Mouse (Mus musculus): ENCODE measurements around the gene Grik3. TPM values are rescaled to one million over a fixed set of nuclear protein-coding genes. Genes with fewer than 3 reads are reported as not detected.

Gene Grik3
- polyA plus RNA-seq, 1 experiment from 2014 or later: 1.1 TPM

DNA sequence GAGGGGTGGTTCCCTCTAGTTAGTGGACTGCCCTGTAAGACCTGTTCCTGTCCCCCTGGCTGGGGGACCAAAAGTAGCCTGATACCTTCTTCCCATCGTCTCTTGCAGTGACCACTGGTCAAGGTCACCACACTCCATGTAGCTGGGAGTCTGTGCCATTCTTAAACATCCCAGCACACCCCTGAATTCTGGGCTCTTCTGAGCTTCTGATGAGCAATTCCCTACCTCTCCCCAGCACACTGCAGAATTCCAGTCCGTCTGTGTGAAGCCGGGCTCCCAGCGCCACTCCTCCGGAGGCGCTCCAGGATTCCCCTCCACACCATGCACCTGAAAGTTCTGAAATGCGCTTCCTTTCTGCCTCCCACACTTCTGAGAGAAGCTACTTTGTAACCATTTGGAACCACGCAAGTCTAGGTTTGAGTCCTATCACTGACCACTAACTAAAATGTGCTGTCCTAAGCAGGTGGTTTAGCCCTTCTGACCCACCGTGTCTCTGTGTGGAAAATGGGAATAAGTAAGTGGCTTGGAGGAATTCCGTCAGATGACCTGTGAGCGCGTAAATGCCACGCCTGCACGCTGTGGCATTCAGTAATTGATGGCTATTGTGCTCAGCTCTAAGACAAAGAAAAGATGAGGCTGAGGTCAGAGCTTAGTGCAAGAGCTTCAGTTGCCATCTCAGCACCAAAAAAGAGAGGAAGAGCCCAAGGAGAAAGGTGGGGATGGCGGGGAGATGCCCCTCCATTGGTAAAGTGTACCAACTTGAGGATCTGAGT, 237.8 kb downstream of the Grik3 start:
- Histone ChIP-seq H3K4me2 (replicated peaks; ENCODE audit: low read depth, low read length) (no peak overlapping the region), H3K9me3 (ENCODE audit: control insufficient read depth, low read depth, low read length) (no peaks in the 10 kb centered on the region), H3K36me3 (ENCODE audit: control insufficient read depth, insufficient read depth, low read length) (no peaks in the 10 kb centered on the region), H3K4me3 (ENCODE audit: low read depth, low read length) (no peak overlapping the region), H3K9ac (replicated peaks; ENCODE audit: low read depth, low read length) (no peak overlapping the region), H3K27me3 (ENCODE audit: control insufficient read depth, insufficient read depth, low read length) (peaks cover 21% of the 10 kb centered on the region), H3K4me1 (ENCODE audit: control insufficient read depth, insufficient read depth, low read length) (0 out of 2 replicates have a peak, but pooled peaks cover 4% of the 10 kb centered on the region), H3K27ac (ENCODE audit: low read length) (no peak overlapping the region)
- ATAC-seq (ENCODE audit: insufficient number of reproducible peaks, insufficient read depth, low FRiP score, low read depth): no peak
- WGBS: 17% methylated on average over 15 of the region's 15 CpGs

DNA sequence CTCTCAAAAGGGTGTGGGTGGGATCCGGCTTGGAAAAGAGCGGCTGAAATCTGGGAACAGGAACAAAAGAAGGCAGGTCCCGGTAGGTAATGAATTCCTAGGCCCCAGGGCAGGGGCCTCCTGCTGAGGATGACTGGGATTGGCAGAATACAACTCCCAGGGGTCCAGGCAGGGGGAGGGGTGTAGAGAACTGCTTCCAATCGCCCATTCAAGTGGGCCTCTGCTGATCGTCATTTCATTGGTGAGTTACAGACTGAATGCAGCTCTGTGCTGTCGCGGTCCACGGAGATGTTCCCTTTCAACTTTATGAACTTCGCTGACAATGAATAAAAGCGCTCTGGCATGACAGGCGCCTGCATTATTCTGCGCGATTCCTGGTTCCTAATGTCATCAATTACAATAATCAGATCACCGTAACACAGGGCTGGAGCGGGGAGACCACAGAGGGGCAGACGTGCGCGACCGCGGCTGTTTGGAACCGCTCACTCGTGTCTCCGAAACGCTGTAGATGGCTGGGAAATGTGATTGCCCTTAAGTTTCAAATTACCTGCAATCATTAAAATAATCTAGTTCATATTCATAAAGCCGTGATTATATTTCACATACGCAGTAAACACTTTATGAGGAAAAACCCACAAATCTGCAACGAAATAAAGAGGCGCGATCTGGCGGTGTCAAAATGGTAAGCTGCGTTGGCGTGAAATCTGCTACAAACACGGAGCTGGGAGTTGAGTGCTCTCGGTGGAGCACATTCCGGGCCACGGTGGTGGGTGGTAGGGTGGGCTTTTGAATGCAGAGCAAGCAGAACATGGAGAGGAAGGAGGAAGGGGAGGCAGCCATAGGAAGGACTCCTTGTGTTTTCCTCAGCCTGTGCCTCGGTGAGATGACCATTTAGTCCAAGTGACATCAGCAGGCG, 239.1 kb downstream of the Grik3 start:
- H3K9me3 ChIP-seq (ENCODE audit: control insufficient read depth, low read depth, low read length): no peaks in the 10 kb centered on the region
- H3K4me1 ChIP-seq (ENCODE audit: control insufficient read depth, insufficient read depth, low read length): 0 out of 2 replicates have a peak, but pooled peaks cover 4% of the 10 kb centered on the region
- peaks cover 21% of the 10 kb centered on the region for H3K27me3 ChIP-seq (ENCODE audit: control insufficient read depth, insufficient read depth, low read length)
- H3K9ac ChIP-seq (replicated peaks; ENCODE audit: low read depth, low read length): no peak overlapping the region
- H3K36me3 ChIP-seq (ENCODE audit: control insufficient read depth, insufficient read depth, low read length): no peaks in the 10 kb centered on the region
- no peak overlapping the region for H3K4me3 ChIP-seq (ENCODE audit: low read depth, low read length)
- ATAC-seq (ENCODE audit: insufficient number of reproducible peaks, insufficient read depth, low FRiP score, low read depth): no peak
- 6% methylated on average over 38 of the region's 38 CpGs for WGBS
- H3K27ac ChIP-seq (ENCODE audit: low read length): no peak overlapping the region
- peak overlapping the region; percentile 16 for H3K4me2 ChIP-seq (replicated peaks; ENCODE audit: low read depth, low read length)

DNA sequence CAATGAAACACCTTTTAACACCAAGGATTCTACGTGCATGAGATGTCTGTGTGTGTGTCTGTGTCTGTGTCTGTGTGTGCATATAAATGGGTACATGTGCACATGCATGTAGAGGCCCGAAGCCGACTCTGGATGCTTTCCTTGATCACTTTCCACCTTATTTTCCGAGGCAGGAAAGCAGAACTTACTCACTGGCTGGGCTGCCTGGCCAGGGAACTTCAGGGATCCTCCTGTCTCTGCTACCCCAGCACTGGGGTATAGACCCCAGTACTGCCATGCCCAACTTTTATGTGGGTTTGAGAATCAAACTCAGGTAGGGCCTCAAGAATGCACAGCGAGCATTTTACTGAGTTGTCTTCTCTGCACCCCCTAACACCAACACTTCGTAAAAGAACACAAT, 240.3 kb downstream of the Grik3 start:
- ATAC-seq (ENCODE audit: insufficient number of reproducible peaks, insufficient read depth, low FRiP score, low read depth): no peak
- WGBS: 90% methylated on average over 6 of the region's 6 CpGs

DNA sequence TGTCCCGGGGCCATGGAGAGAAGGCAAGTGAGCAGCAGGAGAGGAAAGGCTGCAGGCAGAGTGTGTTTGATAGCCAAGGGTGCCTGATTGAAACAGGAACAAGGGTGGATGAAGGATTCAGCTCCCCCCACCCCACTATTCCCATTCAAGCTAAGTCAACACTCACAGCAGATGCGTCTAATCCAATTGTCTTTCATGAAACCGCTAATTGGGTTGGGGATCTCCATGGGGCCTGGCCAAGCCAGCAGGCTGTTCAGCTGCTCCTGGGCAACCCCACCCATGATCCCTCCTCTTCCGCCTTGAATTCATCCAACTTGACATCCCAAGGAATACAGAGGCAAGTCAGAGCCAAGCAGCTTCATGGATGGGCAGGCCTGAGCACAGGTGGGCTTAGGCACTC, 246.3 kb downstream of the Grik3 start:
- 70% methylated on average over 4 of the region's 4 CpGs for WGBS
- no peaks in the 10 kb centered on the region for H3K9me3 ChIP-seq (ENCODE audit: control insufficient read depth, low read depth, low read length)

More for the DNA sequence above, 240.3 kb downstream of the Grik3 start:
- H3K4me1 ChIP-seq (ENCODE audit: control insufficient read depth, insufficient read depth, low read length): 0 out of 2 replicates have a peak, but pooled peaks cover 4% of the 10 kb centered on the region
- H3K9me3 ChIP-seq (ENCODE audit: control insufficient read depth, low read depth, low read length): no peaks in the 10 kb centered on the region
- H3K4me3 ChIP-seq (ENCODE audit: low read depth, low read length): no peak overlapping the region
- no peak overlapping the region for H3K27ac ChIP-seq (ENCODE audit: low read length)
- peaks cover 21% of the 10 kb centered on the region for H3K27me3 ChIP-seq (ENCODE audit: control insufficient read depth, insufficient read depth, low read length)
- no peak overlapping the region for H3K9ac ChIP-seq (replicated peaks; ENCODE audit: low read depth, low read length)
- no peak overlapping the region for H3K4me2 ChIP-seq (replicated peaks; ENCODE audit: low read depth, low read length)
- H3K36me3 ChIP-seq (ENCODE audit: control insufficient read depth, insufficient read depth, low read length): no peaks in the 10 kb centered on the region

DNA sequence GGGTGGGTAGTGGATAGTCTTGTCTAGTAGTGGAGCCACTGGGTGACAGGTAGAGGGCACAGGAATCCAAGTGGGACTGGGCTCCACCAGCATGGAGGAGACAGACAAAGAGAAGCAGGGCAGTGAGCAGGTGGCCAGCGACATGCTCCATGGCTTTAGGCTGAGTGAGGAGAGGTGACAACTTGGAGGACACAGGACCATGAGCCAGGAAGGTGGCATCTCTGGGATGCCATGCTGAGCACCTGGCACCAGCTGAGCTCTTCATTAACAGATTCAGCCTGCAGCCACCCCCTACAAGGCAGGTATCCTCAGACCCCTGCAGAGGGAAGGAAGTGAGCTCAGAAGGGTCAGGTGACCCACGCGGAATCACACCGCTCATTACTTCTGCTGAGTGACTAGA, 248.3 kb downstream of the Grik3 start:
- ATAC-seq (ENCODE audit: insufficient number of reproducible peaks, insufficient read depth, low FRiP score, low read depth): no peak
- Histone ChIP-seq H3K4me1 (ENCODE audit: control insufficient read depth, insufficient read depth, low read length) (no peaks in the 10 kb centered on the region), H3K27ac (ENCODE audit: low read length) (no peak overlapping the region), H3K27me3 (ENCODE audit: control insufficient read depth, insufficient read depth, low read length) (no peaks in the 10 kb centered on the region), H3K9ac (replicated peaks; ENCODE audit: low read depth, low read length) (no peak overlapping the region), H3K9me3 (ENCODE audit: control insufficient read depth, low read depth, low read length) (no peaks in the 10 kb centered on the region), H3K36me3 (ENCODE audit: control insufficient read depth, insufficient read depth, low read length) (no peaks in the 10 kb centered on the region), H3K4me2 (replicated peaks; ENCODE audit: low read depth, low read length) (no peak overlapping the region), H3K4me3 (ENCODE audit: low read depth, low read length) (no peak overlapping the region)
- WGBS: 80% methylated on average over 4 of the region's 4 CpGs

More for the DNA sequence above, 246.3 kb downstream of the Grik3 start:
- Histone ChIP-seq H3K27ac (ENCODE audit: low read length) (no peak overlapping the region), H3K4me2 (replicated peaks; ENCODE audit: low read depth, low read length) (no peak overlapping the region), H3K4me3 (ENCODE audit: low read depth, low read length) (no peak overlapping the region), H3K9ac (replicated peaks; ENCODE audit: low read depth, low read length) (no peak overlapping the region), H3K27me3 (ENCODE audit: control insufficient read depth, insufficient read depth, low read length) (no peaks in the 10 kb centered on the region), H3K4me1 (ENCODE audit: control insufficient read depth, insufficient read depth, low read length) (no peaks in the 10 kb centered on the region), H3K36me3 (ENCODE audit: control insufficient read depth, insufficient read depth, low read length) (no peaks in the 10 kb centered on the region)
- no peak for ATAC-seq (ENCODE audit: insufficient number of reproducible peaks, insufficient read depth, low FRiP score, low read depth)

DNA sequence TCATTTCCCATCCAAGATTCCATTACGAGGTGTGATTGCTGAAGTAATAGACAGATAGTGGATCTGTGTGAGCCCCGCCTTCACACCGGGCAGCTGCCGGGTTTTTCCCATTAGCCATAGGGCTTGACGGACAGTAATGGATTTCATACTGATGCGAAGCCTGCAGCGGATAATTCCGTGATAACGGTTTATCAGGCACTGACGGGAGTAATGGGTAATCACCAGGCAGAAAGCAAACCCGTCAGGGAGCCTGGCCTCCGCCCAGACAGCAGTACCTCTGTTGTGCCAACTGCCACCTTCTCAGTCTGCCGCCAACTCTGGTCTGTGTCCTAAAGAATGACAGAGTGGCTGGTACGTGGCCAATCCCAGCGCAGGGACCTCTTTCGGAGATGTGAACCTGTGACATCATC, 251.7 kb downstream of the Grik3 start:
- Histone ChIP-seq H3K4me1 (ENCODE audit: control insufficient read depth, insufficient read depth, low read length) (no peaks in the 10 kb centered on the region), H3K27ac (ENCODE audit: low read length) (no peak overlapping the region), H3K27me3 (ENCODE audit: control insufficient read depth, insufficient read depth, low read length) (no peaks in the 10 kb centered on the region), H3K9ac (replicated peaks; ENCODE audit: low read depth, low read length) (no peak overlapping the region), H3K9me3 (ENCODE audit: control insufficient read depth, low read depth, low read length) (no peaks in the 10 kb centered on the region), H3K36me3 (ENCODE audit: control insufficient read depth, insufficient read depth, low read length) (no peaks in the 10 kb centered on the region), H3K4me3 (ENCODE audit: low read depth, low read length) (no peak overlapping the region), H3K4me2 (replicated peaks; ENCODE audit: low read depth, low read length) (no peak overlapping the region)
- WGBS: 79% methylated on average over 16 of the region's 16 CpGs
- ATAC-seq (ENCODE audit: insufficient number of reproducible peaks, insufficient read depth, low FRiP score, low read depth): no peak

DNA sequence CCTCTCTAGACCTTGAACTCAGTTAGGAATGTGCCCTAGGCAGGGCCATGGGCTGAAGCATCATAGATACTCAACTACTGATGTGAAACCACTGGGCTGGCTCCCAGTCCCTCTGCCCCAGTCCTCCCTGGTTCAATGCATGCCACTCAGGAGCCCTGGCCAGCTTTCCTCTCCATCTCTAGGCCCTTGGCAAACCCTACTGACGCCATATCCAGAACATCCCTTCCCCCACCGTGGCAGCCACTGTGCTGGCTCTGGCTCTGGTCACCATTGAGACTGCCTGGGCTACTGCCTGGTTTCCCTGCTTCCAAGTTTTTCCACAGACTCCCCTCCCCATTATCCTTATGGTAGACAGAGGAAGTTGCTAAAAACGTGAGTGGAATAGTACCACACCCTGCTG, 255.4 kb downstream of the Grik3 start:
- Histone ChIP-seq H3K9ac (replicated peaks; ENCODE audit: low read depth, low read length) (no peak overlapping the region), H3K27ac (ENCODE audit: low read length) (no peak overlapping the region), H3K27me3 (ENCODE audit: control insufficient read depth, insufficient read depth, low read length) (no peaks in the 10 kb centered on the region), H3K9me3 (ENCODE audit: control insufficient read depth, low read depth, low read length) (no peaks in the 10 kb centered on the region), H3K4me1 (ENCODE audit: control insufficient read depth, insufficient read depth, low read length) (no peaks in the 10 kb centered on the region), H3K4me3 (ENCODE audit: low read depth, low read length) (no peak overlapping the region), H3K4me2 (replicated peaks; ENCODE audit: low read depth, low read length) (no peak overlapping the region), H3K36me3 (ENCODE audit: control insufficient read depth, insufficient read depth, low read length) (no peaks in the 10 kb centered on the region)
- ATAC-seq (ENCODE audit: insufficient number of reproducible peaks, insufficient read depth, low FRiP score, low read depth): no peak
- WGBS: 61% methylated on average over 3 of the region's 3 CpGs

DNA sequence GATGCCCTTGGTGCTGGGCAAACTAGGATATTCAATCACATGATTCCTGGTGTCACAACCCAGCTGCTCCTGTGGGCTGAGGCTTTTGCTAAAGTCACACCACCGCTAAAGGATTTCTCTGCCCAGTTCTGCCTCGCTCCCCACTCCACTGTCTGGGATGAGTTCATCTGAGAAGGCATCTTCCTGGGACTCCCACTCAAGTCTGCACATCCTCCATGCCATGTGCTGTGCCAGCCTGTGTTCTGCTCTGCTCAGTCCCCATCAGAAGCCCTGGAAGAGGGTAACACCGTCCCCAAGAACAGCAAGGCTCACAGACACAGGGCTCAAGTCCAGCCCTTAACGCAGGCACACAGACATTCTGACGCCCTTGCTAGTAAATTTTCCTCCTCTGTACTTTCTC, 265.9 kb downstream of the Grik3 start:
- H3K27me3 ChIP-seq (ENCODE audit: control insufficient read depth, insufficient read depth, low read length): no peaks in the 10 kb centered on the region
- no peak for ATAC-seq (ENCODE audit: insufficient number of reproducible peaks, insufficient read depth, low FRiP score, low read depth)
- no peak overlapping the region for H3K4me2 ChIP-seq (replicated peaks; ENCODE audit: low read depth, low read length)
- H3K36me3 ChIP-seq (ENCODE audit: control insufficient read depth, insufficient read depth, low read length): no peaks in the 10 kb centered on the region
- no peak overlapping the region for H3K9ac ChIP-seq (replicated peaks; ENCODE audit: low read depth, low read length)
- no peak overlapping the region for H3K27ac ChIP-seq (ENCODE audit: low read length)
- H3K4me3 ChIP-seq (ENCODE audit: low read depth, low read length): no peak overlapping the region
- no peaks in the 10 kb centered on the region for H3K9me3 ChIP-seq (ENCODE audit: control insufficient read depth, low read depth, low read length)
- H3K4me1 ChIP-seq (ENCODE audit: control insufficient read depth, insufficient read depth, low read length): no peaks in the 10 kb centered on the region
- WGBS: 81% methylated on average over 5 of the region's 5 CpGs

All from stomach, embryonic 14.5 days (tissue).